Mouse (Mus musculus) embryonic facial prominence, embryonic 12.5 days (tissue): ENCODE data around the gene Eme2. TPM values are rescaled to one million over a fixed set of nuclear protein-coding genes. Genes with fewer than 3 reads are reported as not detected.
A peak's percentile ranks its signal among the peaks of the same experiment; 100 is the strongest.

Experiments
- ATAC-seq: fragments of 200-750 bp; cut with Nextera tagmentation; 2 replicates; pipeline ENCODE4 v1.8.0; 2017; ENCODE audit not compliant: insufficient number of reproducible peaks, insufficient read depth, low FRiP score, low TSS enrichment
- H3K27ac ChIP-seq: fragments of 300-500 bp; sonication (generic); 2 replicates; pipeline ENCODE4 v1.5.1; 2016; ENCODE audit warnings: mild to moderate bottlenecking
- H3K27me3 ChIP-seq: fragments of 300-500 bp; sonication (generic); 2 replicates; pipeline ENCODE4 v1.6.1; 2016; ENCODE audit warnings: mild to moderate bottlenecking, moderate library complexity
- H3K36me3 ChIP-seq: fragments of 300-500 bp; sonication (generic); 2 replicates; pipeline ENCODE4 v1.6.1; 2016; ENCODE audit warnings: mild to moderate bottlenecking
- H3K4me1 ChIP-seq: fragments of 300-500 bp; sonication (generic); 2 replicates; pipeline ENCODE4 v1.6.1; 2016
- H3K4me2 ChIP-seq: fragments of 300-500 bp; sonication (generic); replicated peaks from 2 replicates; pipeline ENCODE4 v1.6.1; 2016; ENCODE audit warnings: mild to moderate bottlenecking, moderate library complexity
- H3K4me3 ChIP-seq: fragments of 300-500 bp; sonication (generic); 2 replicates; pipeline ENCODE4 v1.5.1; 2016; ENCODE audit warnings: mild to moderate bottlenecking
- H3K9ac ChIP-seq: fragments of 300-500 bp; sonication (generic); 2 replicates; pipeline ENCODE4 v1.6.1; 2016; ENCODE audit warnings: mild to moderate bottlenecking, moderate library complexity
- H3K9me3 ChIP-seq: fragments of 300-500 bp; sonication (generic); 2 replicates; pipeline ENCODE4 v1.6.1; 2016; ENCODE audit warnings: mild to moderate bottlenecking, moderate library complexity
- WGBS: fragments of 180-500 bp; shearing (Covaris S2); methylation state at CpG from one replicate; pipeline ENCODE4 v1.1.7; 2016; 5-methylcytosine and 5-hydroxymethylcytosine counted together
- polyA plus RNA-seq: library from polyadenylated mRNA; unstranded; fragments of >200 nt; fragmentation: Nextera tagmentation; extraction: Ambion mirVana; gene quantifications from 2 replicates; pipeline ENCODE4 v1.2.1, GENCODE M21; 2016

The Eme2 gene
- polyA plus RNA-seq, 1 experiment from 2014 or later: 42.4 TPM

DNA sequence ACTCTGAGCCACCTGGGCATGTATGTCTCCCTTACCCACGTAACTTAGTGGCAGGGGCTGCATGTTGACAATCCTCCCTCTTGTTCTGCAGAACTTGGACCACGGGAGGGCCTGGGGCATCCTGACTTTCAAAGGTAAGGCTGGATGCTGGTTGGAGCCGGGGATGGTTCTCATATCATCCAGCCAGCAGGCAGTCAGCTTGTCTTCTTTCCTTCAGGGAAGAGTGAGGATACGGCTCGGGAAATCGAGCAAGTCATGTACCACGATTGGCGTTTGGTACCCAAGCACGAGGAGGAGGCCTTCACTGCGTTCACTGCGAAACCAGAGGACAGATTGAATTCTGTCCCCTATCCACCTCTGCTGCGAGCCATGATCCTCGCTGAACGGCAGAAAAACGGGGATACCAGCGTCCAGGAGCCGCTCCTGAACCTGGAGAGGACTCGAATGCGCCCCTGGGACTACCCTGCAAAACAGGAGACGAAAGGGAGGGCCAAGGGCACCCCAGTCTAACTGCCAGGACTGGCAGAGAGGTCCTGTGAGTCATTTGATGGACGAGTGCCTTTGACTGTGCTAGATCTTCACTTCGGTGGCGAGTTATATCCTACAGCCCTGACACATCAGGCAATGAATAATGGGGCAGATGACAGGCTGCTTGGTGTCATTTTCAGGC, 819 bp upstream of the Eme2 start:
- Histone ChIP-seq H3K9me3 (no peaks in the 10 kb centered on the region), H3K27ac (peak overlapping the region; percentile 89), H3K4me3 (peak overlapping the region; percentile 86), H3K27me3 (no peaks in the 10 kb centered on the region), H3K4me1 (peaks cover 25% of the 10 kb centered on the region), H3K4me2 (peak overlapping the region; percentile 98), H3K36me3 (peaks cover 66% of the 10 kb centered on the region), H3K9ac (peak overlapping the region; percentile 92)
- no peak for ATAC-seq
- 11% methylated on average over 23 of the region's 23 CpGs for WGBS

DNA sequence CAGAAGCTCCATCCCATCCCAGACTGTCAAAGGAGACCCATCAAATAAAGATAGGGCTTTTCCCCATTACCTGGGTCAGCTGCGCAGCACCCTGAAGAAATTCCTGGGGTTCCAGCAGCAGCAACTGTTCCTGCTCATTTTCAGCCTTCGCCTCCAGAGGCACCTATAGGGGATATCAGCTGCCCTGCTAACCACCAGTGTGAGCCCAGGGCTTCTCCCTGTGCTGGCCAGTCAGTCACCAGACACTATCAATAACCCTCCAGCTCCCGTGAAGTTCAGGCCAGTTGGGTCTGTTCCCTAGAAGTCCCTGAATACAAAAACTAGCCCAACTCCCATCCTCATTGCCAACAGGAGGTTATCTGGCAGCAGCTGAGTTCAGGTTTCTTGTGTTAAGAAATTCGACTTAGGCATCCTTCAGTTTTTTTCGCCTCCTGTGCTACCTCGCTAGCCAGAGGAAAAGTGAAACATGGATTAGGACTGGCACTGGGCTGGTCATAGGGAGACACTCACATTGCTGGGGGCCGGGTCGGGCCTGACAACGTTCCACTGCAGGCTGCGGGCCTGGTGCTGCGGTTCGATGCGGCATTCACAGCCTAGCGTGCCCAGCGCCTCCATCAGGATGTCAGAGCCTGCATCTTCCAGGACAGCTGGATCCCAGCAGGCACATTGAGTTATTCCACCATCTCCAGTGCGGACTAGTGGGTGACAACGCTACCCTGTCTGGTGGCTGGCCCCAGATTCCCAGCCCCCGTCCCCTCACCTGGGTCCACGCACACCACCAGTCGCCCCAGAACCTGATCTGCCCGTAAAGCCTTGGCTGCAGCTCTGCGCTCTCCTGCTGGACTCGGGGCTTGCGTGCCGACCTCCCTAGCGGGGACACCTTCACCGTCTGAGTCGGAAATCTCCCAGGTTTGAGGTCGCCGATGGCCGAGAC, 559 bp downstream of the Eme2 start:
- Histone ChIP-seq H3K36me3 (peaks cover 65% of the 10 kb centered on the region), H3K9ac (peak overlapping the region; percentile 92), H3K27me3 (no peaks in the 10 kb centered on the region), H3K27ac (peak overlapping the region; percentile 89), H3K4me1 (peaks cover 25% of the 10 kb centered on the region), H3K4me2 (peak overlapping the region; percentile 98), H3K4me3 (peak overlapping the region; percentile 86), H3K9me3 (no peaks in the 10 kb centered on the region)
- 11% methylated on average over 31 of the region's 31 CpGs for WGBS
- no peak for ATAC-seq

DNA sequence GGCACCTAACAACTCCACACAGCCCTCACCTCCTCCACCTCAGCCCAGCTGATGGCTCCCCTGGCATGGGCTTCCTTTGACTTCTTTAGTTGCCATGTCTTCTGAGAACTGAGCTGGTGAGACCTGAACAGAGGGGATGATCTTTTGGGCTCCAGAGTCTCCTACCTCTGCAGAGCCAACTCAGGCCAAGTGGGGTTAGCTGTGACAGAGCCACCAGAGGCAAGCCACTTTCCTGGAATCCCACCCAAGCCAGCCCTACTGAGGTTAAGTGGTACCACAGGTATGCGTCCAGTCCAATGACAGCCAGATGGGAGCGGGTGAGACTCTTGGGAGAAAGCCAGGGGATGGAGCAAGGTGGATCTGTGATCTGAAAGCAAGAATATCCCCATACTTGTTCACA, 1.6 kb downstream of the Eme2 start:
- Histone ChIP-seq H3K9me3 (no peaks in the 10 kb centered on the region), H3K36me3 (peaks cover 60% of the 10 kb centered on the region), H3K4me2 (no peak overlapping the region), H3K27me3 (no peaks in the 10 kb centered on the region), H3K9ac (no peak overlapping the region), H3K4me3 (0 out of 2 replicates have a peak overlapping the region, but pooled peaks have one; percentile 0), H3K27ac (no peak overlapping the region), H3K4me1 (peaks cover 25% of the 10 kb centered on the region)
- 90% methylated on average over 2 of the region's 2 CpGs for WGBS
- no peak for ATAC-seq

DNA sequence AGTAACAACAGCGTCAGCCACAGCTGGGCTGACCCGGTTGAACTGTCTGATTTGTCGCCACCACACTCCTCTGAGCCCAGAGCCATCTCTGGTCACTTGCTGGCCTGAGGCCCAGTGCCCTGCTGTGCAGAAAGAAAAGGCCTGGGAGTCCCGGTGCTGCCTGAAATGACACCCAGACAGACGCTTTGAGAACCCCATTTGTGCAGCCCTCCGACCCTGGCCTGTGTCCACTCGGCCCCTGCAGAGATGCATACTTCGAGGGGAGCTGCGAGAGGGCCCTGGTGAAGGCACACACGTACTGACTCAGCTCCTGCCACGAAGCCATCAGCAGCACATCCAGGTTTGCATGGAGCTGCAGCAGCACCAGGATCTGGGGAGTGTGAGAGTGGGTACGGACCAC, 2.1 kb downstream of the Eme2 start:
- Histone ChIP-seq H3K27ac (no peak overlapping the region), H3K4me2 (no peak overlapping the region), H3K4me1 (peaks cover 27% of the 10 kb centered on the region), H3K9me3 (no peaks in the 10 kb centered on the region), H3K9ac (no peak overlapping the region), H3K27me3 (no peaks in the 10 kb centered on the region), H3K4me3 (0 out of 2 replicates have a peak overlapping the region, but pooled peaks have one; percentile 0), H3K36me3 (peaks cover 55% of the 10 kb centered on the region)
- no peak for ATAC-seq
- 88% methylated on average over 12 of the region's 12 CpGs for WGBS

DNA sequence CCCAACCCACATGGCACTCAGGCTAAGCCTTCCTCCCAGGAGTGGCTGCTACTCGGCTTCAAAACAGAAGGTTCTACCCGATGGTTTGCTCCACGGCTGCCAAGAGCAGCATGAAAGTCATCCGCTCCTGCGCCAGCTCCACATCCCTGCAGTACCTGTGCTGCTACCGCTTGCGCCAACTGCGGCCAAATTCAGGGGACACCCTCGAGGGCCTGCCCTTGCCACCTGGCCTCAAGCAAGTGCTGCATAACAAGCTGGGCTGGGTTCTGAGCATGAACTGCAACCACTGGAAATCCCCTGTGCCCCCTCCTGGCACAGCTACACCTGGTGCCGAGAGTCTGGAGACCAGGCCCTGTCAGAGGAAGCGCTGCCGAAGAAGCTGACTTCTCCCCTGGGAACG, 3.6 kb downstream of the Eme2 start:
- Histone ChIP-seq H3K27me3 (no peaks in the 10 kb centered on the region), H3K4me2 (no peak overlapping the region), H3K4me3 (no peak overlapping the region), H3K9ac (no peak overlapping the region), H3K4me1 (peaks cover 27% of the 10 kb centered on the region), H3K27ac (no peak overlapping the region), H3K36me3 (peaks cover 46% of the 10 kb centered on the region), H3K9me3 (no peaks in the 10 kb centered on the region)
- ATAC-seq: no peak
- WGBS: 89% methylated on average over 13 of the region's 13 CpGs

DNA sequence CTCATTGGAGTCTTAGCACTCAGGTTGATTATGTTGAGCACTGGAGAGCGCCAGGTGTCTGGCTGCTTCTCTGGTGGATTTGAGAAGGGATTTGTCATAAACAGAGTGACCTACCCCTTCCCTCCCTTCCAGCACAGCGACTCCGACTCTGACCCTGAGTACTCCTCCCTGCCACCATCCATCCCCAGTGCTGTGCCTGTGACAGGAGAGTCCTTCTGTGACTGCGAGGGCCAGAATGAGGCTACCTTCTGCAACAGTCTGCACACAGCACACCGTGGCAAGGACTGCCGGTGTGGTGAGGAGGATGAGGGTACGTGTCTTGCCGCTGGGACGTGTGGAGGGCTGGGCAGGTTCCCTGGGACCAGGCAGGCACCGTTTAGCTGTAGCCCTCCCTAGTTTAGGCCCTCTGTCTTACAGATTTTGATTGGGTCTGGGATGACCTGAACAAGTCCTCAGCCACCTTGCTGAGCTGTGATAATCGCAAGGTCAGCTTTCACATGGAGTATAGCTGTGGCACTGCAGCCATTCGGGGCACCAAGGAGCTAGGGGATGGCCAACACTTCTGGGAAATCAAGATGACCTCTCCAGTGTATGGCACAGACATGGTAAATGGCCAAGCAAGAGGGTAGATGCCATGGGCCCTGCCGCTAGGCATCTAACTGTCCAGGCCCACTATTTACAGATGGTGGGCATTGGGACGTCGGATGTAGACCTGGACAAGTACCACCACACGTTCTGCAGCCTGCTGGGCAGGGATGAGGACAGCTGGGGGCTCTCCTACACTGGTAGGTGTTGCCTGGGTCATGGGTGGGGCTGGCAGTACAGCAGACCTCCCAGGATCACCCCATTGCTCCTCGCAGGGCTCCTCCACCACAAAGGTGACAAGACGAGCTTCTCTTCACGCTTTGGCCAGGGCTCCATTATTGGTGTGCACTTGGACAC, 4.5 kb downstream of the Eme2 start:
- Histone ChIP-seq H3K9ac (no peak overlapping the region), H3K27ac (no peak overlapping the region), H3K27me3 (no peaks in the 10 kb centered on the region), H3K4me1 (peaks cover 24% of the 10 kb centered on the region), H3K9me3 (no peaks in the 10 kb centered on the region), H3K4me2 (no peak overlapping the region), H3K4me3 (no peak overlapping the region), H3K36me3 (peaks cover 46% of the 10 kb centered on the region)
- WGBS: 87% methylated on average over 19 of the region's 19 CpGs
- no peak for ATAC-seq

DNA sequence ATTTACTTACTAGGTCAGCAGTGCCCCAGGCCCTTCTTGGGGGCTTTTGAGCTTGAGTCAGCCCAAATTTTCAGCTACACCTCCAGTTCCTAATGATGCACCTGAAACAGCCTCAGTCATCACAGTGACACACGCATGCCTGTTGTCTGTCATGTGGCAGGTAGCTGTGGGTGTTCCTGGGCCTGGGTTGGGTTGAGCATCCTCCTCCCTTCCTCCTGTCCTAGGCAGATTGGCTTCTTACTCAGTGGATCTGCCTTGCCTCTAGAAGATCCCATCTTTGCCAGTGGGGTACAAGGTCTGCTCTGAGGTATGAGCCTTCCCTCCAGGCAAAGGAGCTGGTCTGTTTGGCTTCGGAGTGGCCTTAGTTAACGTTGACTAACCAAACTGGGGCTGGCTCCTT, 6.0 kb downstream of the Eme2 start:
- Histone ChIP-seq H3K27ac (no peak overlapping the region), H3K4me1 (peaks cover 24% of the 10 kb centered on the region), H3K36me3 (peaks cover 46% of the 10 kb centered on the region), H3K4me2 (no peak overlapping the region), H3K27me3 (no peaks in the 10 kb centered on the region), H3K9me3 (no peaks in the 10 kb centered on the region), H3K4me3 (no peak overlapping the region), H3K9ac (no peak overlapping the region)
- no peak for ATAC-seq
- WGBS: 89% methylated on average over 3 of the region's 3 CpGs

DNA sequence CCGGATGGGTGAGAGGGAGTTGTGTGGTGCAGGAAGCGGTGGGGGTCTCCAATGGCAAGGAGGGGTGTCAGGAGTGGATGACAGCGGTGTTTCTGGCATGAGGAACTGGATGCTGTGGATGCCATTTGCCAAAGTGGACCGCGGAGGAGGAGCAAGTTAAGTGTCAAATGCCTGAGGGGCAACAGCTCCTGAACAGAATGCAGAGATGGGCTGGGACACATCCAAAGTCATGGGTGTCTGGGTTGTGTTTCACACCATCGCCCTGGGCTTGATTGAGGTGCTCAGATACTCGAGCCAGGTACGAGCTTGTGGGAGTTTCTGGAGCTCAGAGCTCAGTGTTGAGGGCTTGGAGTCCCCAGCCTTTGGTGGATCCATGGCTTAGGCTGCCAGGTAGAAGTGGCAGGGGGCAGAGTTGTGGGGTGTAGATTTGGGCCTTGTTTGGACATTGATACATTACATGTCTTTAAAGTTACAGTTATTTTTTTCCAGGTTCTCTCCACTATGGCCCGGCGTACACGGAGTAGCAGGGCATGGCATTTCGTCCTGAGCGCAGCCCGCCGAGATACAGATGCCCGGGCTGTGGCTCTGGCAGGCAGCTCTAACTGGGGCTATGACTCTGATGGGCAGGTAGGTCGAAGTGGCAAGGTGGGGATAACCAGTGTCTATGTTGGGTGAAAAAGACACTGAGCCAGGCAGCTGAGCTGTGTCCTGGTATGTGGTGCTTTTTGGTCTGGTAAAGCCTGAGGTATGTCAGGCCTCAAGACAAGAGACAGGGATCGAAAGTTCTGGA, 7.4 kb downstream of the Eme2 start:
- WGBS: 65% methylated on average over 18 of the region's 18 CpGs
- Histone ChIP-seq H3K4me1 (peaks cover 21% of the 10 kb centered on the region), H3K27me3 (no peaks in the 10 kb centered on the region), H3K27ac (no peak overlapping the region), H3K9ac (peak overlapping the region; percentile 72), H3K9me3 (no peaks in the 10 kb centered on the region), H3K36me3 (peaks cover 49% of the 10 kb centered on the region), H3K4me3 (peak overlapping the region; percentile 88), H3K4me2 (peak overlapping the region; percentile 96)
- no peak for ATAC-seq

DNA sequence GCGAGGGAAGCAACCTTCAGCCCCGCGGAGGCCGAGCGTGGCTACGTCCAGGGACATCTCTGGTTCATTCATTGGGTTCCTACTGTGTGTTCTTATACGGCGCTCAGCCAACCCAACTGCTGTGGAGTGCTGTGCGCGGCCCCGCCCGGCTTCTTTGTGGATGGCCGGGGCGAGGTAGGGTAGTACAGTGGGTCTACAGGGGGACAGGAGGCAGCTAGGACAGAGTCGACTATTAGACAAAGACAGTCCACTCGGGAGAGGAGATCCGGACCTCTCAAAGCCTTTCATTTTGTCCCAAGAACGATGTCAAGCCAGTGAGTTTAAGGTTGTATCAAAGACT, 8.0 kb downstream of the Eme2 start:
- H3K27ac ChIP-seq: no peak overlapping the region
- H3K9me3 ChIP-seq: no peaks in the 10 kb centered on the region
- peak overlapping the region; percentile 72 for H3K9ac ChIP-seq
- WGBS: 2% methylated on average over 18 of the region's 18 CpGs
- H3K36me3 ChIP-seq: peaks cover 46% of the 10 kb centered on the region
- peak overlapping the region; percentile 96 for H3K4me2 ChIP-seq
- ATAC-seq: peak; percentile 29; the same call in 1 of the 2 replicates
- peak overlapping the region; percentile 88 for H3K4me3 ChIP-seq
- H3K4me1 ChIP-seq: peaks cover 21% of the 10 kb centered on the region
- H3K27me3 ChIP-seq: no peaks in the 10 kb centered on the region

DNA sequence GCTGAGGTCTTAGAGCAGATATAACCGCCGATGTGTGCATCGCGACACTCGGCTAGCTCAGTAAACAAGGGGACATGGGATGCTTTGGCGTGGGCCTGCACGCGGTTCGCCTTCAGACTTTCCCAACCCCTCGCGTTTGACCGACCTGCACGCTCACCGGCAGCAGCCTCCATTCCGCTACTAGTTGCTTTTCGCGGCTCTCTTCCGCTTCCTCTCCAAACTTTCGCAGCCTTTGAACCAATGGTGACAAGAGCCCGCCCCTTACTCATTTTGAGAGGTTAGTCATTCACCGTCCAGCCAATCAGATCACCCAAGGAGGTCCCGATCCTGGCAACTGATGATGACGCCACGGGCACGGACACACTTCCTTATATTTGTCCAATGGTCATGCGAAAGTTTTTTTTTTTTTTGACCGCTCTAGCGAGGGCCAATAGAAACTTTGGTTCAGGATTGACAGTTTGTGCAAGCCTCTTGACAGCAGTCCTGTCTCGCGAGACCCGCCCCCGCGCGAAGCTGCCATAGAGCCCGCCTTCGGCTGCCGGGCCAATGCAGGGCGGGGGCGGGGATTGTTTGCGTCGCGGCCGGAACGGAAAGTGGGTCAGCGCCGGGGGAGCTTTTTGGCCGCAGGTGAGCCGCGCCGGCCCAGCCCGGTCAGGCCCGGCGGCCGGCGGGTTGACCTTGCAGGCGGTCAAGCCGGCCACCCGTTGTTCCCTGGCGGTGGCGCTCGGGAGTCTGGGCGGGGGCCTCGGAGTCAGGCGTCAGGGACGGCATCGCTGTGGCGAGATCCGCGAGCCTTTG, 8.6 kb downstream of the Eme2 start, which contains the start of the genes Nubp2 and Spsb3:
Gene Nubp2, minus strand, starts transcription at position 216 of the 798 bp plus-strand sequence.
Gene Spsb3, plus strand, starts transcription at position 510 of the 798 bp plus-strand sequence.
- Histone ChIP-seq H3K36me3 (peaks cover 41% of the 10 kb centered on the region), H3K4me1 (peaks cover 25% of the 10 kb centered on the region), H3K4me2 (peak within 1 kb of the TSS; percentile 96), H3K27me3 (no peaks in the 10 kb centered on the region), H3K9me3 (no peaks in the 10 kb centered on the region), H3K4me3 (peak within 1 kb of the TSS; percentile 88), H3K9ac (peak within 1 kb of the TSS; percentile 72), H3K27ac (no peak within 1 kb of the TSS)
- WGBS: under 1% methylated on average over 69 of the region's 69 CpGs
- peak; percentile 95 for ATAC-seq
